Mouse (Mus musculus): ENCODE results near the gene Tbx3.

DNA sequence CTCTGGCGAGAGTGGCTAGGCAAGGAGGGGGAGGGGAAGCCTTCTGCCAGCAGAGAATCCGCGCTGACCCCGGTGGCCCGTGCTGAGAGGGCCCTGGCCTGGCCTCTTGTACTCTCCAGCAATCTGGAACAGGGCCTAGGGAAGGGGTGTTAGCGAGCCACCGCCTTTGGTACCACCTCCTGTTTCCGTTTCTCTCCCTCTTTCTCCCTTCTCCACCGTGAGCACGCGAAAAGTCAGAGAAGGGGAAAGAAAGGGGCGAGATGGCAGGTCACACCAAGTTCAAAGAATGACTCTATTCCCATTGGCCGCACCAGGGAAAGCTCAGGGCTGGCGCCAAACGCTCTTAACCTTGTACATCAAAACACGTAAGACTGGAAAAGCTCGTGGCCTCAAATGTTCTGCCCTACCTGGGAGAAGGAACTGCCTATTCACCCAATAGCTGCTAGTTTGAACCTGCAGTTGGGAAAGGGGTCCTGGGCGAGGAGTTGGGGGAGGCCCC lies 1.5 kb upstream of the Tbx3 start:
- TF ChIP-seq ZNF384 (IDR thresholded peaks at IDR 0.05; ENCODE audit: low read depth, low read length) (no peak), ZC3H11A (IDR thresholded peaks at IDR 0.05; ENCODE audit: borderline replicate concordance, low read depth, low read length) (no peak)
